Mouse (Mus musculus) heart, embryonic 16.5 days (tissue): ENCODE results near the gene Wars2. TPM values are rescaled to one million over a fixed set of nuclear protein-coding genes. Genes with fewer than 3 reads are reported as not detected.

Source experiments
- ATAC-seq: fragments of 200-750 bp; cut with Nextera tagmentation; replicated peaks from 2 replicates; pipeline ENCODE4 v1.8.0; 2017; ENCODE audit warnings: moderate number of reproducible peaks; ENCODE audit not compliant: insufficient read depth, low FRiP score; ENCODE audit errors: extremely low read depth
- H3K27ac ChIP-seq: fragments of 300-500 bp; sonication (generic); 2 replicates; pipeline ENCODE4 v1.5.1; 2014; ENCODE audit warnings: mild to moderate bottlenecking, low read length, control low read depth, moderate library complexity
- H3K27me3 ChIP-seq: fragments of 300-500 bp; sonication (generic); 2 replicates; pipeline ENCODE4 v1.6.1; 2014; ENCODE audit warnings: low read length, mixed read lengths; ENCODE audit not compliant: control insufficient read depth, insufficient read depth
- H3K36me3 ChIP-seq: fragments of 300-500 bp; sonication (generic); 2 replicates; pipeline ENCODE4 v1.6.1; 2014; ENCODE audit not compliant: control insufficient read depth, insufficient read depth
- H3K4me1 ChIP-seq: fragments of 300-500 bp; sonication (generic); 2 replicates; pipeline ENCODE4 v1.6.1; 2014; ENCODE audit warnings: low read length, mixed read lengths; ENCODE audit not compliant: control insufficient read depth, insufficient read depth
- H3K4me2 ChIP-seq: fragments of 300-500 bp; sonication (generic); 2 replicates; pipeline ENCODE4 v1.6.1; 2014; ENCODE audit warnings: low read depth, mild to moderate bottlenecking, control low read depth, low read length
- H3K4me3 ChIP-seq: fragments of 300-500 bp; sonication (generic); 2 replicates; pipeline ENCODE4 v1.5.1; 2014; ENCODE audit warnings: mild to moderate bottlenecking, control low read depth, low read length
- H3K9ac ChIP-seq: fragments of 300-500 bp; sonication (generic); 2 replicates; pipeline ENCODE4 v1.6.1; 2014; ENCODE audit warnings: low read length, control low read depth
- H3K9me3 ChIP-seq: fragments of 300-500 bp; sonication (generic); replicated peaks from 2 replicates; pipeline ENCODE4 v1.6.1; 2016; ENCODE audit warnings: low read length; ENCODE audit not compliant: control insufficient read depth
- WGBS: fragments of 180-500 bp; shearing (Covaris S2); extraction: QIAGEN DNeasy Blood & Tissue Kit; methylation state at CpG from one replicate; pipeline ENCODE4 v1.1.7; 2014; 5-methylcytosine and 5-hydroxymethylcytosine counted together
- polyA plus RNA-seq: library from polyadenylated mRNA; unstranded; fragments of >200 nt; fragmentation: Nextera tagmentation; extraction: Ambion mirVana; gene quantifications from 2 replicates; pipeline ENCODE4 v1.2.1, GENCODE M21; 2015

The Wars2 gene
- polyA plus RNA-seq, 1 experiment from 2014 or later: 8.6 TPM

GRCm38 (mm10) chr3:99240811-99241738 is 100.2 kb downstream of the Wars2 start:
- no peak for ATAC-seq
- H3K4me2 ChIP-seq: peak overlapping the region; percentile 46
- no peaks in the 10 kb centered on the region for H3K36me3 ChIP-seq
- no peaks in the 10 kb centered on the region for H3K9me3 ChIP-seq
- H3K27me3 ChIP-seq: peaks cover 85% of the 10 kb centered on the region
- no peaks in the 10 kb centered on the region for H3K4me1 ChIP-seq
- peak overlapping the region; percentile 32 for H3K4me3 ChIP-seq
- WGBS: 1% methylated on average over 50 of the region's 50 CpGs
- no peak overlapping the region for H3K27ac ChIP-seq
- no peak overlapping the region for H3K9ac ChIP-seq

DNA sequence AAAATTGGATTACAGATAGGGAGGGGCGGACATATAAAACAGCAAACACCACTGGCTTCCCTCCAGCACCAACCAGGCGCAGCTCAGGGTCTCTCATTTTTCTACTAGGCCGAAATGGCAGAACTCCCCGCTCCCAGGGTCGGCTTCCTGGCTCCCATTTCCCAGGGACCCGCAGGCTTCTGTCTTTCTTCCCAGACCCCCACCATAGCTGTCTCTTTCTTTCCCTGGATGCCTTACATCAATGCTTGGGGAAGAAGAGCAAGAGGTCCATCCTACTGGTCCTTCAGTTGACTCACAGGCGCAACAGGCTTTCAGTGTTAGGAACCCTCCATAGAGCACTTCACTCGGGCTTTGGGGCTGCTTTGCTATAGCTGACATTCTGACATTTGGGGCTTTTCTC is 101.6 kb downstream of the Wars2 start:
- WGBS: 10% methylated on average over 8 of the region's 8 CpGs
- no peaks in the 10 kb centered on the region for H3K4me1 ChIP-seq

GRCm38 (mm10) chr3:99245341-99245740 is 104.5 kb downstream of the Wars2 start:
- ATAC-seq: no peak
- H3K4me2 ChIP-seq: no peak overlapping the region
- H3K27ac ChIP-seq: no peak overlapping the region
- H3K9ac ChIP-seq: no peak overlapping the region
- no peaks in the 10 kb centered on the region for H3K4me1 ChIP-seq
- WGBS: 13% methylated on average over 3 of the region's 3 CpGs
- H3K36me3 ChIP-seq: no peaks in the 10 kb centered on the region
- no peak overlapping the region for H3K4me3 ChIP-seq
- no peaks in the 10 kb centered on the region for H3K9me3 ChIP-seq
- peaks cover 84% of the 10 kb centered on the region for H3K27me3 ChIP-seq

More for the DNA sequence above, 101.6 kb downstream of the Wars2 start:
- Histone ChIP-seq H3K4me3 (no peak overlapping the region), H3K27me3 (peaks cover 91% of the 10 kb centered on the region), H3K9ac (no peak overlapping the region), H3K9me3 (no peaks in the 10 kb centered on the region), H3K36me3 (no peaks in the 10 kb centered on the region), H3K4me2 (no peak overlapping the region), H3K27ac (no peak overlapping the region)
- no peak for ATAC-seq

- H3K27ac ChIP-seq: no peak overlapping the region
- 28% methylated on average over 3 of the region's 3 CpGs for WGBS
- H3K27me3 ChIP-seq: peaks cover 91% of the 10 kb centered on the region
- no peak overlapping the region for H3K9ac ChIP-seq
- no peak overlapping the region for H3K4me2 ChIP-seq
- H3K4me1 ChIP-seq: no peaks in the 10 kb centered on the region
- no peak overlapping the region for H3K4me3 ChIP-seq
- H3K36me3 ChIP-seq: no peaks in the 10 kb centered on the region
- no peaks in the 10 kb centered on the region for H3K9me3 ChIP-seq
- ATAC-seq: no peak
Measured at GRCm38 (mm10) chr3:99246629-99247028, 105.8 kb downstream of the Wars2 start.

DNA sequence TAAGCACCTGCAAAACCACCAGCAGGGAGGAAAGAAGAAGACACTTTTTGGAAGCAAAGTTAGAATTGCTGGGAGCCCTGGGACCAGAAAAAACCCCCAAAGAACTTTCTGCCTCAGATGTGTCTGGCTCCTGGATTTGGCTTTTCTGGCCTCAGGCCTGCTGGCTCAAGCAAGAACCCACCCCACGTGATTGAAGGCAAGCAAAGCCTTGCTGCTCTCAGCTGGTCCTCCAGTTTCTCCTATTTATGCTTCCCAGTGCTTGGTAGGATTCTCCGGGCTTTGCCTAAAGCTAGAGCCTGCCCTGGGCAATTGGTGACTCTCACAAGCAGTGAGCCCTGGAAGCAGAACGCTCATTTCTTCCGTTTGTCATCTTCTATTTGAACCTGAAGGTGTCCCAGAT is 106.7 kb downstream of the Wars2 start:
- Histone ChIP-seq H3K27me3 (peaks cover 92% of the 10 kb centered on the region), H3K4me1 (no peaks in the 10 kb centered on the region), H3K9ac (no peak overlapping the region), H3K9me3 (no peaks in the 10 kb centered on the region), H3K4me3 (no peak overlapping the region), H3K4me2 (no peak overlapping the region), H3K36me3 (no peaks in the 10 kb centered on the region), H3K27ac (no peak overlapping the region)
- WGBS: 11% methylated on average over 4 of the region's 4 CpGs
- no peak for ATAC-seq

DNA sequence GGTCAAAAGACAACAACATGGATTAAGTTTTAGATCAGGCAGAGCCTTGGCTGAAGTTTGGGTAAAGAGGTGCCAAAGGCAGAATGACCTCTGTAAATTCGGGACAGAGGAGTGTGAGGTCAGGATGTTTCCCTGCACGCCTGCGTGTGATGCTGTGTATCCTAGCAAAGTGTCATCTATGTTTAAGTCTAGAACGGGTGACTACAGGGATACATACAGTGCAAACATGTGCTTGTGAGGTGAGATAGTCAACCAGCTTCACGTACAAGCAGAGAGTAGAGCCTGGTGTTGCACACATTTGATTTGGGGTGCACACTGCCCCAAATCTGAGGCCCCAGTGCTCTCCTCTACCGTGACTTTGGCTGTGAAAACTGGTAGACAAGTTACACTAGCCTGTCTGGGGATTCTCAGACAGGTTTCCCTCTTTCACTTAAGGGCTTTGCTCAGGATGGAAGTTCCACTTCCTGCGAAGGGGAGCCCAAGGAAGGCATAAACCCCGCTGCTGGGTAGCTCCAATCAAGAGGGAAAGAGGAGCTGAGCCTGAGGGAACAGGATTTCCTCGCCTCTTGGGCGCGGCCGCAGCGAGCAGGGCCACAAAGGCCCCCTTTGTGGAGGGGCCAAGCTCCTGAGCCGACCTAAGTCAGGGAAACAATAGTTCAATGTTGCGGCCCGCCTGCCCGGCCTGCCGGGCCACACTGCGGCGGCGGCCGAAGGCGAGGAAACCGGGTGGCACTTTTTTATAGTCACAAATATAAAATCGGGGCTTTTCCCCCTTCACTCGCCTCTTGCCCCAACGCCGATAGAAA is 107.3 kb downstream of the Wars2 start:
- no peaks in the 10 kb centered on the region for H3K4me1 ChIP-seq
- no peak overlapping the region for H3K4me3 ChIP-seq
- no peak overlapping the region for H3K27ac ChIP-seq
- WGBS: 3% methylated on average over 28 of the region's 28 CpGs
- no peak overlapping the region for H3K4me2 ChIP-seq
- H3K9me3 ChIP-seq: no peaks in the 10 kb centered on the region
- no peaks in the 10 kb centered on the region for H3K36me3 ChIP-seq
- no peak overlapping the region for H3K9ac ChIP-seq
- H3K27me3 ChIP-seq: peaks cover 89% of the 10 kb centered on the region
- no peak for ATAC-seq

DNA sequence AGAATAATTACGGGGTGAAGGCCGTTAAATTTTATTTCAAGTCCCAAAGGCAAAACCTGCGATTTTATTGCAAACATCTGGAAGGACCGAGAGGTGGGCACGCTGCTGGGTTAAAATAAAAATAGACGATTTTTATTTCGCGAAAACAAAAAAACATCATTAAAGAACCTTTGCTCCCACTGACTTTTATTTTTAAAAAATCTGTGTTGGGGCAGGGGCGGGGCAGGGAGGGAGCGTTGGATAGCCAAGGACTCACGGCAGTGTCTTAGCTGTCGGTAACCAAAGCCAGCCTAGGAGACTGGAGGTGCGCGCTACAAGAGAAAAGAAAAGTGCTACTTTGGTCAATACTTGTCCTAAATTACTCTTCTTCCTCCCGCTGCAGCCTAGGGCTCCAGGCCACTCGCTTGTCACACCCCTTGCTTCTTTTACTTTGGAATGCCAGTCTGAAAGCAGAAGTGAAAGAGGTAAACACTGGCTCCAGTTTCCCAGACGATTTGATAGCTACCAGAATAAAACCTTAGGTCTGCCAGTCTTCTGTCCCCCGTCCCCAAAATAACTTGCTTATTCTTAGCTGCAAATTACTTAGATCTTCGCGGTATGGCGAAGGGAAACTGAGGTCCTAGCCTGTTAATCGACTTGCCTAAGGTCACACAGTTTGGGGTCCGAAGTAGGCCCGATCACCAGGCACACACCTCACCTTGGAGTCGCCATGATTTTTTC is 108.1 kb downstream of the Wars2 start:
- no peaks in the 10 kb centered on the region for H3K9me3 ChIP-seq
- H3K4me1 ChIP-seq: peaks cover 6% of the 10 kb centered on the region
- peaks cover 85% of the 10 kb centered on the region for H3K27me3 ChIP-seq
- H3K27ac ChIP-seq: no peak overlapping the region
- H3K36me3 ChIP-seq: no peaks in the 10 kb centered on the region
- no peak overlapping the region for H3K4me2 ChIP-seq
- 2% methylated on average over 25 of the region's 25 CpGs for WGBS
- H3K9ac ChIP-seq: no peak overlapping the region
- ATAC-seq: no peak
- no peak overlapping the region for H3K4me3 ChIP-seq

- no peak overlapping the region for H3K27ac ChIP-seq
- H3K9me3 ChIP-seq: no peaks in the 10 kb centered on the region; the same call in 1 of the 2 replicates
- no peak for ATAC-seq
- peaks cover 85% of the 10 kb centered on the region for H3K27me3 ChIP-seq
- 6% methylated on average over 11 of the region's 11 CpGs for WGBS
- H3K36me3 ChIP-seq: no peaks in the 10 kb centered on the region
- H3K4me1 ChIP-seq: peaks cover 8% of the 10 kb centered on the region
- no peak overlapping the region for H3K9ac ChIP-seq
- H3K4me2 ChIP-seq: no peak overlapping the region
- no peak overlapping the region for H3K4me3 ChIP-seq
Measured at GRCm38 (mm10) chr3:99249551-99249870, 108.6 kb downstream of the Wars2 start.
